ENCODE assay signal across 15 mouse cellular contexts in genomic region chr11:11798690-11799089, GRCm38 (mm10).
"Had no signal": no experiment of that assay in that cellular context is flagged by ENCODE, and none has a peak within 500 bp of the region (broad histone marks: within the 10 kb centered on the region; RNA-seq: fewer than 3 reads in every experiment).

No protein-coding gene starts in this region.

- H3K27ac ChIP-seq: neural tube, embryonic 15.5 days; stomach, embryonic 15.5 days; stomach, postnatal 0 days had no signal

- H3K4me3 ChIP-seq: neural tube, embryonic 15.5 days; stomach, embryonic 15.5 days had no signal

- H3K9me3 ChIP-seq: neural tube, embryonic 15.5 days; stomach, embryonic 15.5 days had no signal

- H3K9ac ChIP-seq: neural tube, embryonic 15.5 days; stomach, embryonic 15.5 days had no signal

- H3K4me1 ChIP-seq: neural tube, embryonic 15.5 days; stomach, embryonic 15.5 days had no signal

- H3K4me2 ChIP-seq: neural tube, embryonic 15.5 days; stomach, embryonic 15.5 days had no signal

- DNase-seq: retina, postnatal 1 day; right cerebral cortex, adult 18-20 months; right cerebral cortex, postnatal 14 days; right cerebral cortex, postnatal 25 days; right cerebral cortex, postnatal 4 days; spleen, adult 18-20 months; thymus, adult 18-20 months; thymus, adult 2 months; thymus, postnatal 14 days; thymus, postnatal 25 days; thymus, postnatal 36 days; thymus, postnatal 4 days had no signal

- H3K27me3 ChIP-seq: neural tube, embryonic 15.5 days; stomach, embryonic 15.5 days had no signal
